Mouse (Mus musculus): ENCODE measurements around the gene Clpsl2.
A peak's percentile ranks its signal among the peaks of the same experiment; 100 is the strongest.

Gene Clpsl2

GRCm38 (mm10) chr17:28560598-28560997 lies 11.4 kb downstream of the Clpsl2 start, which contains the start of gene Clps:
Gene Clps, minus strand, starts transcription at chr17:28560766.
- DNase-seq (ENCODE audit: low read depth), result no peak

- DNase-seq (ENCODE audit: low read depth), result no peak
Observed at GRCm38 (mm10) chr17:28561613-28562012, 12.4 kb downstream of the Clpsl2 start.

GRCm38 (mm10) chr17:28565181-28565580 lies 16.0 kb downstream of the Clpsl2 start:
- no peak for DNase-seq (ENCODE audit: low read depth)

GRCm38 (mm10) chr17:28567541-28567940 lies 18.3 kb downstream of the Clpsl2 start:
- no peak for DNase-seq (ENCODE audit: low read depth)

GRCm38 (mm10) chr17:28571868-28572267 lies 22.7 kb downstream of the Clpsl2 start:
- DNase-seq (ENCODE audit: low read depth), result no peak

GRCm38 (mm10) chr17:28572521-28572920 lies 23.3 kb downstream of the Clpsl2 start:
- peak; percentile 73 for DNase-seq (ENCODE audit: low read depth)

- no peak for DNase-seq (ENCODE audit: low read depth)
Observed at GRCm38 (mm10) chr17:28572941-28573340, 23.7 kb downstream of the Clpsl2 start.

- DNase-seq (ENCODE audit: low read depth), result no peak
Observed at GRCm38 (mm10) chr17:28575244-28576125, 26.3 kb downstream of the Clpsl2 start, which contains the start of gene Lhfpl5. Gene Lhfpl5, plus strand, starts transcription at chr17:28575641.

- peak; percentile 78 for DNase-seq (ENCODE audit: low read depth)
Observed at GRCm38 (mm10) chr17:28580396-28580795, 31.2 kb downstream of the Clpsl2 start.

- no peak for DNase-seq (ENCODE audit: low read depth)
Observed at GRCm38 (mm10) chr17:28581056-28581455, 31.8 kb downstream of the Clpsl2 start.

GRCm38 (mm10) chr17:28586509-28586908 lies 37.3 kb downstream of the Clpsl2 start:
- DNase-seq (ENCODE audit: low read depth), result no peak

GRCm38 (mm10) chr17:28588591-28588990 lies 39.4 kb downstream of the Clpsl2 start:
- DNase-seq (ENCODE audit: low read depth), result peak; percentile 54

GRCm38 (mm10) chr17:28590596-28590995 lies 41.4 kb downstream of the Clpsl2 start:
- no peak for DNase-seq (ENCODE audit: low read depth)

GRCm38 (mm10) chr17:28591476-28591875 lies 42.3 kb downstream of the Clpsl2 start:
- DNase-seq (ENCODE audit: low read depth), result peak; percentile 69

- peak; percentile 86 for DNase-seq (ENCODE audit: low read depth)
Observed at GRCm38 (mm10) chr17:28592998-28593397, 43.8 kb downstream of the Clpsl2 start.

GRCm38 (mm10) chr17:28593965-28594364 lies 44.8 kb downstream of the Clpsl2 start:
- DNase-seq (ENCODE audit: low read depth), result no peak

- DNase-seq (ENCODE audit: low read depth), result no peak
Observed at GRCm38 (mm10) chr17:28600780-28601179, 51.6 kb downstream of the Clpsl2 start.

GRCm38 (mm10) chr17:28601557-28602250 lies 52.5 kb downstream of the Clpsl2 start:
- no peak for DNase-seq (ENCODE audit: low read depth)
